Mouse (Mus musculus) thymus, postnatal 4 days (tissue): ENCODE measurements around the gene Pgap1.

ENCODE experiments used
- DNase-seq: peaks from one replicate; pipeline ENCODE4 v3.0.0; 2021

Gene Pgap1

GRCm38 (mm10) chr1:54557301-54558229, at the start of gene Pgap1:
Gene Pgap1 (minus strand): TSS chr1:54557684.
- peak; percentile 94 for DNase-seq

GRCm38 (mm10) chr1:54606936-54607335, 49.5 kb upstream of the Pgap1 start:
- no peak for DNase-seq

- no peak for DNase-seq
These were observed 44.2 kb upstream of the Pgap1 start for GRCm38 (mm10) chr1:54601692-54602091.

- DNase-seq: no peak
These were observed 42.8 kb upstream of the Pgap1 start for GRCm38 (mm10) chr1:54600275-54600674.

GRCm38 (mm10) chr1:54597594-54598217, 40.2 kb upstream of the Pgap1 start:
- DNase-seq: no peak

GRCm38 (mm10) chr1:54596151-54596550, 38.7 kb upstream of the Pgap1 start:
- no peak for DNase-seq

- no peak for DNase-seq
These were observed 29.6 kb upstream of the Pgap1 start for GRCm38 (mm10) chr1:54587076-54587475.

- no peak for DNase-seq
These were observed 28.6 kb upstream of the Pgap1 start for GRCm38 (mm10) chr1:54585971-54586555.

GRCm38 (mm10) chr1:54585278-54585846, 27.9 kb upstream of the Pgap1 start:
- DNase-seq: peak; percentile 15

- DNase-seq: no peak
These were observed 27.2 kb upstream of the Pgap1 start for GRCm38 (mm10) chr1:54584588-54585277.

GRCm38 (mm10) chr1:54578358-54579184, 21.1 kb upstream of the Pgap1 start:
- DNase-seq: no peak

GRCm38 (mm10) chr1:54569102-54569501, 11.6 kb upstream of the Pgap1 start:
- no peak for DNase-seq

- DNase-seq: no peak
These were observed 6.4 kb upstream of the Pgap1 start for GRCm38 (mm10) chr1:54563923-54564322.

- DNase-seq: no peak
These were observed 780 bp downstream of the Pgap1 start for GRCm38 (mm10) chr1:54556586-54557221.

- DNase-seq: no peak
These were observed 1.9 kb downstream of the Pgap1 start for GRCm38 (mm10) chr1:54555364-54556140.

- DNase-seq: no peak
These were observed 4.9 kb downstream of the Pgap1 start for GRCm38 (mm10) chr1:54552621-54553020.

- no peak for DNase-seq
These were observed 12.3 kb downstream of the Pgap1 start for GRCm38 (mm10) chr1:54545200-54545599.

GRCm38 (mm10) chr1:54542920-54543319, 14.6 kb downstream of the Pgap1 start:
- DNase-seq: no peak

GRCm38 (mm10) chr1:54531170-54531569, 26.3 kb downstream of the Pgap1 start:
- no peak for DNase-seq

GRCm38 (mm10) chr1:54523717-54524116, 33.8 kb downstream of the Pgap1 start:
- no peak for DNase-seq
